Mouse (Mus musculus): Measurements from ENCODE around the gene Cdkl4.
"Not testable (repeated sequence)": the region's sequence is repeated elsewhere in the genome, so short reads cannot be mapped to it uniquely, and the experiment has no call there.

Gene Cdkl4

GRCm38 (mm10) chr17:80562792-80563191 lies 14.8 kb downstream of the Cdkl4 start:
- DNase-seq, result no peak

DNA sequence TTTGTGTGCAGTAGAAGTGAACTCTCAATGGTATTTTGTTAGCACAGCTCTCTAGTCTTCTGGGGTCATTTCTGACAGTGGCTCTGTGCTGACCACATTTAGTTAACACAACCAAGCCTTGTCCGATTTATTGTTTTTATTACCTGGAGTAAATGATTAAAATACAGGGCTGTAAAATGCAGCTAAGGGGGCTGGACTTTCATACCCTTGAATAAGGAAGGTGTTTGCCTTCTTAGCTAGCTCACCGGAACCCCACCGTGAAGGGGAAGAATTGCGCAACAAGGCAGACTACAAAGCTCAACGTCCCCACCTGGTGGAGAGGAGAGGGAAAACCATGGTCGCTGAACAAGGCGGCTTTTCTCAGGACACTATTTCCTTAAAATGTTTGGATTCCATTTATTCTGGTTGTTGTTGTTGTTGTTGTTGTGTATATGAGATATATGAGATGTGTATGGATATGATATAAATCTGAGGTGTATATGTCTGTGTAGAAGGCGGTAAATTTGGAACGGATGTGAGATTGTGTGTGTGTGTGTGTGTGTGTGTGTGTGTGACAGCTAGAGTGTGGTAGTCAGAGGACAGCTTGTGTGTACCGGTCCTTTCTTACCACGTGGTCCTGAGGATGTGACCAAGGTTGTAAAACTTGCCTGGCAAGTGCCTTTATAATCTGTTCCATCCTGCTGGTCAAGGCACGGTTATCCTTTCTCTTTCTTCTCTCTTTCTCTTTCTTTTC lies 16.8 kb downstream of the Cdkl4 start:
- DNase-seq, result peak; percentile 92 to 94

DNA sequence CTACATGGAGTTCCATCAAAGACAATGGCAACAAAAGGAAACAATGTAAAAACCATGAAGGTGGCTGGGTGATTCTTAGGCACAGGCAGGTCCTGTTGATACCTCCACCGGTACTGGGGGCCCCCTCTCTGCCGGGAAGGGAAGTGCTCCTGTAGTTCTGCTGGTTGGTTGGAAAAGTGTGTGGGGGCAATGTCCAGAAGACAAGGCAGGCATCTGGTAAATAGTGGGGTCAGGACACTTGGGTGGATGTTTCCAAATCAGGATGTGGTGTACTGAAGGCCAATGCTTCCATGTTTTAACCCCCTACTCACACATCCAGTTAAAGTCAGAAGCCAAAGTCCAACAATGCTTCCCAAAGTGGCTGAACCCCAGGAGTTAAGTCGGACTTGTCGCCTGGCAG lies 17.9 kb downstream of the Cdkl4 start:
- DNase-seq, result no peak

DNA sequence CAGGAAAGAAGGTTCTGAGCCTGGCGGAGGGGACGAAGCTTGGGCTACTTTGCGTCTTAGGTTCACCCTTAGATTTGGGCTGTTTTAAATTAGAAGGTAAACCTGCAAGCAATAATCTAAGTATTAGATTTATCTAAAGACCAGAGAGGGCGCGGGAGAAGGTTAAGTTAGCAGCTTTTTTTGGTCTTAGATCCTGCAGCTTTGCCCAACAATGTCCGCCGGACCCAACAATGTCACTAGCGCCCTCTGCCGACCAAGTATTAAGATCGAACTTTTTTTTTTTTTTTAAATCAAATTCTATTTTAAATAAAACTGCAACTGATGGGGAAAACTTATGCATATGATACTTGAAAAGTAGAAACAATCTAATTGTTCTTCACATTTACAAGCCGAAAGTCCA lies 18.6 kb downstream of the Cdkl4 start:
- DNase-seq, result peak; percentile 69 to 77

DNA sequence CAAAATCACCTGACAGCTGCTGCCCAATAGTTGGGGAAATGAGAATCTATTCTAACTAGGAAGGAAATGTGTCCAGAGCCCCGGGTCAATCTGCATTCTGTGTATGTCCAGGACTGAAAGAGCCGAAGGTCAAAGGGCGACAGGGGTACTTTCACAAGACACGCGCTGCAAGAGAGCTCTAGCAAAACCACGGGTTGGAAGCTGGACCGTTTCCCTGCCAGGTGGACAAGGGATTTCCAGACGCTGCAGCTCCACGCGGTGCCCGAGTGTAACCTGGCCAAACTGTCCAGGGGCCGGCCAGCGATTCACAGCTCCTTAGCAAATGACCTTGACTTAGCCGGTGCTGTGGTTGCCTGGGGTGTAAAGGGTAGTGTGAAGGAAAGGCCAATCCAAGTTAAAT lies 19.0 kb downstream of the Cdkl4 start:
- no peak for DNase-seq

GRCm38 (mm10) chr17:80557461-80557860 lies 20.2 kb downstream of the Cdkl4 start:
- DNase-seq, result no peak

DNA sequence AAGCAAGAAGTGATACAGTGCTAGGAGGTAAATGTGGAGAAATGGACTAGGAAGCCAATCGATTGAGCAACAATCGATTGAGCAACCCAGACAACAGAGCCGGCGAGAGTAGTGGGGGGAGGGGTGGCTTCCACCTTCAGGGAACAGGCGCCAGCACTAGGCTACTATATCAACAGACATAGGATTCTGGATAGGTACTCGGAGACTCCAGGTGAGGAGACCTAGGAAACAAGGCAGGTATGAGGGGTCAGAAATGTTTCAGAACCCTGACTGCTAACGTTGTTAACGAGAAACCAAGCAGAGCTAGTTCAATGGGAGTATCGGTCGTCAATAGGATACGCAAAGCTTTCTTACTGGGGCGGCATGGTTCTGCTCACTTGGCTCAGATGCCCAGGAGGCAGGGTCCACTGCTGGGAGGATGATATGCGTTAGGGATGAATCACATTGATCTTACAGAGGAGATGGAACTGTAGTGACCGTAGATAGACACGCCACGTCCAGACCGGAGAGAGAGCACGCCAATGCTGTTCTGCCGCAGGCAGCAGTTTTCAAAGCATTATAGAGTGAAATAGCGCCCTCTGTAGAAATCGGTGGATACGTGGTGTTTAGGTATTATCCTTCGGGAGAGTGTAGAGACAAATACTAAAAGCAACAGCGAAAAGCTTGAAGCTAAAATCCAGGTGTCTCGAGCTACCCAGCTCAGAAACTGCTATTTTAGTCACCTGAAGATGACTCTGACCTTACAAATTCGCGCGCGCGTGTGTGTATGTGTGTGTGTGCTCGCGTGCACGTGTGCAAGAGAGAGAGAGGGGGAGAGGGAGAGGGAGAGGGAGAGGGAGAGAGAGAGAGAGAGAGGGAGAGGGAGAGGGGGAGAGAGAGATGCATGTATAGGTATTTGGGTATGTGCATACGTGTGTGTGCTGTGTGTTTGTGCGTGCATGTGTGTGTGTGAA lies 24.0 kb downstream of the Cdkl4 start:
- peak; percentile 95 to 97 for DNase-seq

DNA sequence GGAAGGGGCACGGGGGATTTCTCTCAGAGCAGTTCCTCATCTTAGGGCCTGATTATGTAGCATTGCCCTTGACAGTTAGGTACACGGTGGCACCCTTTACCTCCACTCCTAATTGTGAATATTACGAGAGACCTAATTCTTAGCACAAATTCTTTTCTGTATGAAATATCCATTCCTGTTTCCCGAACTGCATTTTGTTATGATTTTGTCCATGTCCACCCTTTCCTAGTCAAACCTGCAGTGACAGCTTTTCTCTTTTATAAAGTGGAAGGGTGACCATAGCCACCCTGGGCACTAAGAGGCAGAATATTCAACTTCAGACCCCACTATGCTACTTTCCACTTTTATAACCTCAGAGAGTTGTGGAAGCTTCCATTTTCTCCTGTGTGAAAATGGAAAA lies 25.0 kb downstream of the Cdkl4 start:
- no peak for DNase-seq

- DNase-seq, result no peak
Measured at GRCm38 (mm10) chr17:80550981-80551380, 26.6 kb downstream of the Cdkl4 start.

DNA sequence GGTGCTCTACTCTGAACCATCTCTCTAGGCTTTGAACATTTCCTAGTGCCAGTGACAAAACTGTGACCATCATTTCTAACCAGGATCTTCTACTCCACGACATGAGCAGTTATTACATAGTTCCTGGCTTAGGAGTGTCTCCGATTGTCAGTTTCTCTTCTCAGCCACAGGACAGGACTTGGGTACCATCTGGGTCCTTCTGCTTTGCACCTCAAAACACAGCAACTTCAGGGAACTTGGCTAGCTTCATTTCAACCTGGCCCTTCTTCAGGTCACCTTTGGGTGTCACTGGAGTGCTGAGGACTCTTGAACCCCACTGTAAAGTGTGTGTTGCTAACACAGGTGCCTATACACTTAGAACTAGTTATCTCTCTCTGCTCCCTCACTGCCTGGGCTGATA lies 30.8 kb downstream of the Cdkl4 start:
- no peak for DNase-seq

- peak; percentile 30 to 31 for DNase-seq
Measured at GRCm38 (mm10) chr17:80546227-80546626, 31.4 kb downstream of the Cdkl4 start.

DNA sequence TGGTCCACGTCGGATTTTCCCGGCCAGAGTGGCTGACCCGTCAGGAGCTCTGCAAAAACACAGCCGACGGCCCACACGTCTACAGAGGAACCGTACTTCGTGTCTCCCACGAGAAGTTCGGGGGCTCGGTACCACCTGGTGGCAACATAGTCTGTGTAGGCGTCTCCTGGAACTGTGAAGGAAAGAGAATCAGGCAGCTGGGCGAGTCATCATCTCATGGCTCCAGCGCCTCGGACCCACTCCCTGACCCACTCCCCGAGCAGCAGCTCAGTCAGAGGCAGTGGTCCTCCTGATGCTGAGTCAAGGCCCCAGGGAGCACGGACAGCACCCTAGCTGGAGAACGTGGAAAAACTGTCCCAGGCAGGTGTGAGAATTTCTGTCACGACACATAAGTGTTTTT lies 34.0 kb downstream of the Cdkl4 start:
- no peak for DNase-seq

DNA sequence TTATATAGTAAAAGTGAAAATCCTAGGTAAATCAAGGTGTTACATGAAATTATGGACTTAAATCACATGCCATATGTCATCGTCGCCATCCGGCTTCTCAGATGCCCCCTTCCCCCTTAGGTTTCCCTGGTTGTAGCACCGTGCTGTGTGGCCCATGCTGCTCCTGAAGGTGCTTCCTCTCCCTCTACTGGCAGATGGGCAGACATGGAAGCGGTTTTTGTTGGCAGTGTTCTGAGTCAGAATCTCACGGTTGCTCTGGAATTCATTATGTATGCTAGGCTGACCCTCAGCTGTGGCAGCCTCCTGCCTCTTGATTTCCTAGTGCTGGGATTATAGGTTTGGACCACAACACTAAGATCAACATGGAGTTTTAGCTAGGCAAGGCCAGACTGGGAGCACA lies 40.5 kb downstream of the Cdkl4 start:
- peak; percentile 44 to 54 for DNase-seq

DNA sequence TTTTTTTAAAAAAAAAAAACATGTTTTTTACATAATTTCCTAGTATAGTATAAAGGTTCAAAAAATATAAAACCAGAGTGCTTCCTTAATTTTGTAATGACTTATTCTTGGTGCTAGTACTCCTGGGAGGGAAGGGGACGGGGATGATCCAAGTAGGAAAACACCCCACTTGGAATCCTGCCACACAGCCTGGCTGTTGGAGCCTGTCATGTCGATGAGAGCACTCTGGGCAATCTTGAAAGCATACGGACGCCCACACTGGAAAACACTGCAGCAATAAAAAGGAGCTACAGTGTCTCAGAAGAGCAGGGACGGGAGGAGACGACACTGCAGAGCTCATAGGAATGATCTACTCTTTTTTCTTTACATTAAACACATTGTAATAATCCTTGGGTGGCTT lies 42.0 kb downstream of the Cdkl4 start:
- DNase-seq, result peak; percentile 59 to 61

GRCm38 (mm10) chr17:80531351-80531750 lies 46.3 kb downstream of the Cdkl4 start:
- DNase-seq, result not testable (repeated sequence)

GRCm38 (mm10) chr17:80523231-80523630 lies 54.4 kb downstream of the Cdkl4 start:
- DNase-seq, result no peak

DNA sequence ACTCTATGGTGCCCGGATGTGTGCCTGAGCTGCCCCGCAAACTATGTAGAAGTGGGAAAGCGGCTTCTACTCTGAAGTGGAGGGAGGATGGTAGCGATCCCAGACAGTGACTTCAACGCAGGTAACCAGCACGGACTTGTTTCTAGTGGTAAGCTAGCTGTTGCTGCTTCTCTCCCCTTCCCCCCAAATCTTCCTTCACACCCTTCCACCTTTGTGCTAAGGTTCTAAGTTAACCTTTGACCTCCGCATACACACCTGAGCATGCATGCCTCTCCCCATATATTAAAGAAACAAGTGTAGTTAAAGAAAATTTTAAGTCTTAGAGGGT lies 55.4 kb downstream of the Cdkl4 start:
- DNase-seq, result no peak

- no peak for DNase-seq
Measured at GRCm38 (mm10) chr17:80521521-80522228, 55.9 kb downstream of the Cdkl4 start.

GRCm38 (mm10) chr17:80520537-80520936 lies 57.1 kb downstream of the Cdkl4 start:
- no peak for DNase-seq

DNA sequence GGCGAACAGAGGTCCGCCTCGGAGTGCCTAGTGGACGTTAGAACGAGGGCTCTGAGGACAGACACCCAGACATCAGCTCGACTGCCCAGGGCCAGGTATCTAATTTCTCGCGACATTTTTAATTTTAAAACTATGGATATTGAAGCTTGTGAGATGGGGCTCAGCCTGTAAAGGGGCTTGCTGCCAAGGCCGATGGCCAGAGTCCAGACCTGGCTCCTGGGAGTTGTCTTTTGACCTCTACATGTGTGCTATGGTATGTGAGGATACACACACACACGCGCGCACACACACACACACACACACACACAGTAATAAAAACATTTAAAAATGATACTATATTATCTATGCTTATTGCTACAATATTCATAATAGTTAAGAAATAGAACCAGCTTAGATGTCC lies 58.8 kb downstream of the Cdkl4 start:
- DNase-seq, result peak; percentile 53 to 61

DNA sequence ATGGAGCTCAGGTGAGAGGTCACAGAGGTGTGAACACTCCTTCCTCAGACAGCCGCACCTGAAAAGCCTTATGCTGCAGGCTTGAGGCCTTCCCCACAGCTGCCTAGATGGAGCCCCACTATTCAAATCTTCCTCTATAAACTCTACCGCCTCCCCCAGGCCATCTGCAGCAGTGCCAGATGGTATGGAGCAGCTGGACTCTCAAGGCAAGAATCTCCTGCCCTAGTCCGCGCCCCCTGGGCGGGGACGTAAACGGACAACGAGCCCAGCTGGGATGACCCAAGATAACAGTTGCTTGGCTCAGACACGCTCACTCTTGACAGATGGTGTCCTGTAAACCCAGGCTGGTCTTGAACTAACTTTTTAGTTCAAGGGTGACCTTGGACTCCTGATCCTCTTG lies 60.4 kb downstream of the Cdkl4 start:
- peak in 1 of 2 experiments; percentile 25 for DNase-seq

DNA sequence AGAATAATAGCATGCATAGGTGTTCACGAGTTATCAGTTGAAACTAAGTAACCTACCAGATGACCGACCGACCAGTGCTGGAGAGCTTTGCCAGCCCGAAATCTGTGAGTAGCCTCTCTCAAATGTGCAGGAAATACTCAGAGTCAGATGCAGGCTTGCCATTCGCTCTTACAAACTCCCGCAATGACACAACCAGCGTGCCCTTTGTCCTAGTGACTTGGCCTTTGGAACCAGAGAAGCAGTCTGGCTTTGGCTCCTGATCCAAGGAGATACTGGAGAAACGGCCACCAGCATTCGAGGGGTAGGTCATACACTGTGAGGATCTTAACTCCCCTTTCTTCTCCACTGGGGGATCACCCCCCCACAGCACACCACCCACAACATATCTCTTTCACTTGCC lies 61.7 kb downstream of the Cdkl4 start:
- no peak for DNase-seq

DNA sequence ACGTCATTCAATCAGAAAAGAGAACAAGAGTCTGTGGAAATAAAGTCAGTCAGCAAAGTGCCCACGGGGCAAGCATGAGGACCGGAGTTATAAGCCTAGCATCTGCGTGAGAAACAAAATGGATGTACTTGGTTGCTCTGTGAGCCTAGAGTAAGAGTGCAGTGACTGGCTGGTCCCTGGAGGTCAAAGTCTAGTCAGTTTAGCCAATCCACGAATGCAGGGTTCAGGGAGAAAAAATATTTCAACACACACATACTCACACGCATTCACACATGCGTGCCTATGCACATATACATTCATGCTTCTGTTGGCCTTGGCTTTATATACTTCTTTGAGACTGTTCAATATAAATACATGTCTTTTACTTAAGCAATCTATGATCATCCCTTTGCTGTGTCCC lies 62.1 kb downstream of the Cdkl4 start:
- no peak for DNase-seq

DNA sequence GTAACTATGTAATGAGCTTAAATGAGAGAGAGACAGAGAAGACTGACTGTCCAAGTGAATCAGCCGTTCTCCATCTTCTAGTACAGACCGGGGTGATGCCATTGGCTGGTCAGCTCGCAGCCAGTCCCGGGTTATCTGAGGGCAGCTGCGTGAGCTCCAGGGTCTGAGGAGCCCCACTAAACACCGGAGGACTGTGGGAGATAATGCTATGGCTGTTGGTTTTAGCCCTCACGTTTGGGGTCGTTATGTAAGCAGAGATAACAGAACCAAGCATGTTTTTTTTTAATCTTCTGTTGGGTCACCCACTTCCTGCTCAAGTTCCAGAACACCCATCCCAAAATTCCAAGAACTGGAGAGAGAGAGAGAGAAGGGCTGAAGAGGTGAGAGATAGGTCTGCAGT lies 63.8 kb downstream of the Cdkl4 start:
- no peak for DNase-seq
